Mouse (Mus musculus): ENCODE measurements around the gene Hoxa11.

Hoxa11 gene

GRCm38 (mm10) chr6:52206882-52207683 is 38.5 kb downstream of the Hoxa11 start:
- no peak for DNase-seq (ENCODE audit: low spot score in 2 of 2)

GRCm38 (mm10) chr6:52205638-52206621 is 39.7 kb downstream of the Hoxa11 start:
- DNase-seq (ENCODE audit: low spot score in 2 of 2) = no peak

GRCm38 (mm10) chr6:52205221-52205620 is 40.4 kb downstream of the Hoxa11 start:
- DNase-seq (ENCODE audit: low spot score in 2 of 2) = no peak

GRCm38 (mm10) chr6:52204050-52204752 is 41.4 kb downstream of the Hoxa11 start, which contains the start of gene Hoxa5:
Hoxa5 (minus strand) TSS chr6:52204587.
- DNase-seq (ENCODE audit: low spot score in 2 of 2) = peak in 1 of 2 experiments; percentile 67

- DNase-seq (ENCODE audit: low spot score in 2 of 2) = no peak
These were observed 42.1 kb downstream of the Hoxa11 start for GRCm38 (mm10) chr6:52203371-52204049.

- DNase-seq (ENCODE audit: low spot score in 2 of 2) = no peak
These were observed 42.6 kb downstream of the Hoxa11 start for GRCm38 (mm10) chr6:52203121-52203370.

- no peak for DNase-seq (ENCODE audit: low spot score in 2 of 2)
These were observed 43.1 kb downstream of the Hoxa11 start for GRCm38 (mm10) chr6:52202362-52203120.

GRCm38 (mm10) chr6:52201269-52201668 is 44.3 kb downstream of the Hoxa11 start:
- DNase-seq (ENCODE audit: low spot score in 2 of 2) = no peak

- DNase-seq (ENCODE audit: low spot score in 2 of 2) = no peak
These were observed 44.8 kb downstream of the Hoxa11 start for GRCm38 (mm10) chr6:52200751-52201250.

- DNase-seq (ENCODE audit: low spot score in 2 of 2) = no peak
These were observed 45.4 kb downstream of the Hoxa11 start for GRCm38 (mm10) chr6:52200073-52200750.

- no peak for DNase-seq (ENCODE audit: low spot score in 2 of 2)
These were observed 48.3 kb downstream of the Hoxa11 start for GRCm38 (mm10) chr6:52197271-52197670.

- DNase-seq (ENCODE audit: low spot score in 2 of 2) = no peak
These were observed 48.8 kb downstream of the Hoxa11 start for GRCm38 (mm10) chr6:52196811-52197210.

- no peak for DNase-seq (ENCODE audit: low spot score in 2 of 2)
These were observed 50.9 kb downstream of the Hoxa11 start for GRCm38 (mm10) chr6:52194690-52195089.

Measured in cerebellum, postnatal 4 days (tissue).